Mouse (Mus musculus) A20 (cell line): Measurements from ENCODE around the gene Fbrsl1.
A peak's percentile ranks its signal among the peaks of the same experiment; 100 is the strongest.
"Not testable (repeated sequence)": the region's sequence is repeated elsewhere in the genome, so short reads cannot be mapped to it uniquely, and the experiment has no call there.

Experiments used
- DNase-seq: peaks from one replicate; pipeline ENCODE4 v3.0.0-alpha.2; 2011; ENCODE audit warnings: low read depth, low spot score

Gene Fbrsl1

DNA sequence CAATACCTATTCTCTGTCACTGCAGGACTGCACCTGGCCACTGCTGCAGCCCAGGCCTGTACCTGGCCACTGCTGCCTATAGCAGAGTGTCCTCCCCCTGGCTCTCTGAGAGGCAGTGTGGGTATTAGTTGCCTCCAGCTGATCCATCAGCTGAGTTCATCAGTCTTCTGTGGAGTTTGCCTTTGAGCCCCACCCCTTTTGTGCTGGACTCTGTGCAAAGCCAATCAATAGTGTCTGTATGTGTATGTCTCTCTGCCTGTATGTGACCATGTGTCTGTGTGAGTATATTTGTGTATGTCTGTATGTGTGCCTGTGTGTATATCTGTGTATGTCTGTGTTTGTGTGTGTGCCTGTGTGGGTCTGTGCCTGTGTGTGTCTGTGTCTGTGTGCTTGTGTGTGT is 7.0 kb upstream of the Fbrsl1 start:
- DNase-seq, result no peak

DNA sequence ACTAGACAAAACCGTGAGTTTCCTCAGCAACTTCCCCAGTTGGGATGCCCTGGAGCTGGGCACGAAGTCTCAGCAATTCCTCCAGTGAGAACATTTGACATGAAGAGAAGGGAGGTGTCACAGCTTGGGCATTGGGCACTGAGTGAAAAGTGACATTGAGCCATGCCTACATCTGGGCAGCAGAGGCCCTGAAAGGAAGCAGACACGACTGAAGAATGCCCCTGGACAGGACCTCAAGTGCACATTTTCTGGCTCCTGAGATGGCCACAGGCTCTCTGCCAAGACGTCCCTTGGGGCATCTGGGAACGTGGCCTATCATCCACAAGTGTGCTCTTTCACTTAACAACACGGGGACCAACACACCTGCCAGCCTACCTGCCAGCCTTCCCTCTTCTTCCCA is 991 bp upstream of the Fbrsl1 start:
- no peak for DNase-seq

DNA sequence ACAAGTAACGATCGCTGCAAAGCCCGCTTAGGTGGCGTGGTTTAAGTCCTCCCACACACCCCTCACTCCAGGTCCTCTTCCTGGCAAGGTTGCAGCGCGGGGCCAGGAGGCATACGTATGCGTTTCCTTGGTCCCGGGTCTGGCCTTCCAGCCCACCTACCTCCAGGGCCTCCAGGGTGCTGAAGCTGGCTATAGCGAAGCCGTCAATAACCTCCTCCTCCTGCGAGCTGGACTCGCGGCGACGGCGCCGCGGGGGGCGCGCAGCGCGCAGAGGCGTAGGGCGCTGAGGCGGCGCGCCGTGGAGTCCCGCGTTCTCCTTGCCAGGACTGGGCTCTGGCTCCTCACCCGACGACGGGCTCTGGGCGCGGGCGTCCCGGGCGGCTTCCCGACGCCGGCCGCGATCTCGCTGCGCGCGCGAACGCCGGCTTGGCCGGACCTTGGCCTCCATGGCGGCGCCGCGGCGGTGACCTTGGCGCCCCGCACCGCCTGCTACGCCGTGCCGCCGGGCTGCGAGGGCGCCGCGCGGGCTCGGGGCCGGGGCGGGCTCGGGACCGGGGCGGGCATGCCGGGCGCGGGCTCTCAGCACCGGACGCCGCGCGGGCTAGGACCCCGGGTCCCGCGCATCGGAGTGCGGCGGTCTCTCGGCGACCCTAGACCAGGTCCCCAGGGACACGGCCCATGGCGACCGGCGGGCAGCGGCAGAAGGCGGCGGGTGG is 425 bp downstream of the Fbrsl1 start:
- DNase-seq, result peak; percentile 66

DNA sequence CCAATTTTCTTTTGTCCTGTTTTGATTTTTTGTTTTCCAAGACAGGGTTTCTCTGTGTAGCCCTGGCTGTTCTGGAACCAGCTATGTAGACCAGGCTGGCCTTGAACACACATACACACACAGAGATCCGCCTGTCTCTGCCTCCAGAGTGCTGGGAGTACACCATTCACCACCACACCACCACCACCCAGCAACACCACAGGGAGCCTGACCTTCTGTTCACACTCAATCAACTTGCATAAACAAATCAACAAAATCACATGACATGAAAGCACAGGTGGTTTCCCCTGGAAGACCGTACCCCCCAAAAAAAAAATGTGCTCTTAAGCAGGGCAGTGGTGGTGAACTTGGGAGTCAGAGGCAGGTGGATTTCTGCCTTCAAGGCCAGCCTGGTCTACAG is 3.8 kb downstream of the Fbrsl1 start:
- DNase-seq, result no peak

DNA sequence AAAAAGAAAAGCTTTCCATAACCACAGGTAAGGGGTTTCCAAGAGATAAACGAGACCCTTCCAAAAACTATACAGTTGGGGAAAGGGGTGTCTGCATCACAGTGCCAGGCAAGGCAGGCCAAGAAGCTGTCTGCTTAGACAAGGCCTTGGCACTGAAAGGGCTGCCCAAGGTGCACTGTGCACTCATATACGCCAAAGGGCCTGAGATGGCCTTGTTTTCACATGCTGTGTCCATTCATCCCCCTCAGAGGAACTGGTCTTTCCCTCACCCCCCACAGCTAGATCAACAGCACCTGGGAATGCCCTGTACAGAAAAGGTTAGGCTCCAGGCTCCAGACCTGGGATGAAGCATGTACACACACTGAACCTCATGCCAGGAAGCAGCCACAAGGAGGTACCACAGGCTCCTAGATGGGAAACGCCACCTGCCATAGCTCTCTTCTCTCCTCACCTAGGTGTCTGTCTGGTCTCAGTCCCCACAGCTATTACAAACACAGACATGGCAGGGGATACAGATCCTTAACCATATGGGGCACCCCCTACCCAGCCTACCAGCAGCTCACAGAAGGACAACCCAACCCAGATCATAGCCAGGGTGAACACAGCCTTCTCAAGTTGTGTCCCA is 5.2 kb downstream of the Fbrsl1 start:
- DNase-seq, result no peak

DNA sequence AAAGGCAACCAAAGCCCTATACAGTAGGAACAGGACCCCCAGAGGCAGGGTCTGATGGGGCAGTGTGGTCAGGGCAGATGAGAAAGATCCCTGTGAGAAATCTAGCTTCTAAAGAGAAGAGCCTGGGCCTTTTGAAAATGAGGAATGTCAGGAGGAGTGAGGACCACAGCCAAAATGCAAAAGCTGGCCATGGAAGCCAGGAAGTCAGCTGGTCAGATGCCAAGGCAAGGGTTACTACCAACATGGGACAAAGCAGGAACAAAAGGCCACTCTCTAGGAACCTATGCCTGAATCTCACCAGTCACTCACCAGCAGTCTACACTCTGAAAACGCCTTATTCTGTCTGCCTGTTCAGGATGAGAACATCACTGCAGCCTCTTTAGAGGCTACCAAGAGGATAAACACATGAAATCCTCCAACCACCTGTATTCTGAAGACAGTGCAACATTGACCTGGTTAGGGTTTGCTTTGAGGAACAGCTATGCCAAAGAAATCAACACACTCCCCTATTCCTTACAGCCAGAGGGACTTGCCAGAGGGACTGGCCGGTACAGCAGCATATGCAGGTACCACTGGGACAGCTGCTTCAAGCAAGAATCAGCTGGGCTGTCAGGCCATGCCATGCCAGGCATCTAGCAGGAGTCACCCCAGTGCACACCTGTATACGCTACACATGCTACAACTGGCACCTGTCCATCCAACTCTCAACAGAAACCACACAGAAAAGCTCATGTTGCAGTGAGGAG is 8.6 kb downstream of the Fbrsl1 start:
- no peak for DNase-seq

DNA sequence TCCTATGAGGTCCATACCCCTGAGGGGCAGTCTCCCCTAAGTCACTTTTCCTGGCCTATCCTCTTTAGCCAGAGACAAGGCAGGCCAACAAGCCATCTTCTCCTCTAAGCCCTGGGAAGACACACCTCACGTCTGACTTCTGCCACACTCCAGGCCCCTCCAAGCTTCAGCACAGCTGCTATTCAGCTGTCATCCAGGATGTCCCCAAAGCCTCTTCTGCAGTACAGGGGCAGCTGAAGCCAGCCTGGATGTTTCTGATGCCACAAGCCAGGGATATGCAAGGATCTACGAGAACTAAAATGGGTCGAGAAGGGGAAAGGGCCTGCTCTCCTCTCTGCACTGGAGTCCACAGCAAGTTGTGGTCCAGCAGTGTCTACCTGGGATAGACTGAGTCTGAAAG is 9.7 kb downstream of the Fbrsl1 start:
- DNase-seq, result no peak

DNA sequence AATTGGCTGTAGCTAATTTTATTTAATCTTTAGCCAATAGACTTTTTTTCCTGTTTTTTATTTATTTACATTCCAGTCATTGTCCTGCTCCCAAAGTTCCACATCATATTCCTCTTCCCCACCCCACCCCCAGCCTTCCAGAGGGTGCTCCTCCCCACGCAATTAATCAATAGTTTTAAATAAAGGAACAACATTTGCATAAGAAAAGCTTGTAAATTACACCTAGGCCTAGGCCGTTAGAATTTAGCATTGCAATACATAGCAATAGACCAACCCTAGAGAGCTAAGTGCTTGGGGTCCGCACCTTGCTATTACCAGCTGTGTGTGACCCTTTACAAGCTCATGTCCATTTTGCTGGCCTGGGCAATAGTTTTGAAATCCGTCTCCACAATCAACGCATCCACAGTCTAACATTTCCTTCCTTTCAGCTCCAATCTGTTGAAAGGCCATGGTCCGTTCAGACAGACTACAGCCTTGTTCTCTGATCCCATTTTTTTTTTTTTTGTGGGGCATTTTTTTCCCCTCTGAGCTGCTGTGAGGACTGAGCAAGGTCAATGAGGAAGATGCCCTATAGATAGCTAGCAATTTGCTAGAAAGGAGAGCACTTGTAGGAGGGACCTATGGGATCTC is 10.6 kb downstream of the Fbrsl1 start:
- DNase-seq, result no peak

DNA sequence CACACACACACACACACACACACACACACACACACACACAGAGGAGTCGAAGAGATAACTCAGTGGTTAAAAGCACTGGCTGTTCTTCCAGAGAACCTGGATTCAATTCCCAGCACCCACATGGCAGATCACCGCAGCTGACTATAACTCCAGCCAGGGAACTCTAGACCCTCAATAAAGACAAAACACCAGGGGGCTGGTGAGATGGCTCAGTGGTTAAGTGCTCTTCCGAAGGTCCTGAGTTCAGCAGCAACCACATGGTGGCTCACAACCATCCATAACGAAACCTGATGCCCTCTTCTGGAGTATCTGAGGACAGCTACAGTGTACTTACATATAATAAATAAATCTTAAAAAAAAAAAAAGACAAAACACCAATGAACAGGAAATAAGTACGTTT is 12.1 kb downstream of the Fbrsl1 start:
- not testable (repeated sequence) for DNase-seq

DNA sequence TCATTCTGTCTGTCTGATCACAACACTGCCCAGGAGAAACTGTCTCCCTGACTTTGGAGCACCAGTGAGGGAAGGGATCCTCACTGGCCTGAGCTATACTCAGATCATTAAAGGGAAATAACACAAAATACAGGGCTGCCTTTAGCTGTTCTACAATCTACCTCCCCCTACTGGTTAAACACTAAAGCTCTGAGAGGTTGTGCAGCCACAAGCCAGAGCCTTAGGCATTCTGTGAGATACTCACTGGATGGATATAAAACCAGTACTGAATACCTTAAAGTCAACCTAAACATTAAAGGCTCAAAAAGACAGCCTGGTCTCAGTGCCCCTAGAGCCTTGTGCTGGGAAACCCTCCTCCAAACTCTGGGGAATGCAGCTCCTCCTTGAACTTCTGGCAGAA is 13.5 kb downstream of the Fbrsl1 start:
- DNase-seq, result peak; percentile 41

DNA sequence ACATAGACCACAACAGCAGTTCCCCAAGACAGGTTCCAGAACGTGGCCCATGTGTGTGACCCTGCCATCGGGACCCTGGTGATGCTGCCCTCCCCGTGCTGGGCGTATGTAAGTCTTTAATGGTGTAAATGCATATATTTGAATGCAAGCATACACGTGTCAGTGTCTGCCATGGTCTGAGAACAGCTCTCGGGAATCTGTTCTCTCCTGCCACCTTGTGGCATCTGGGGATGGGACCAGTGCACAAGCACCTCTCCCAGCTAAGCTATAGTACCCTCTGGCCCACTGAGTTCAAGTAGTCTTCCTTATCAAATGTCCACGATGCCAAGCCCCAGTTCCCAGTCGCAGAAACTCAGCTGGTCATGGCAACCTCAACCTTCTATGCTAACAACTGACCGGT is 19.3 kb downstream of the Fbrsl1 start:
- peak; percentile 60 for DNase-seq

DNA sequence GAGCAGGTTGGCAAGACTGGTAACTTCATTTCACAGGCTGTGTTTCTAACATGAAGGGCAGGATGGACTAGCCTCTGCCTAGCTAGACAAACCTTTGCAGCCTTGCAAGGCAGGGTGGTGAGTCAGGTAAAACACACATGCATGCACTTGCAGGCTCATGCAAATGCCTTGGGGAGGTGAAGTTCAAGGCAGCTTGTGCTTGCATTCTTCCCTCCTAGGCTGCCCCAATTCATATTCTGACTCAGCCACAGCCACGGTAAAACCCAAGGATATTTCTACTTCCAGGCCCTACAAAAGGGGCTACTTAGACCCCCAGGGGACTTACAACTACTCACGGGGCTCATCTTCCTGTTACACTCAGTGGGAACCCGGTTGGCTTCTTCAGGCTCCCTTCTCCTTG is 20.0 kb downstream of the Fbrsl1 start:
- DNase-seq, result no peak

DNA sequence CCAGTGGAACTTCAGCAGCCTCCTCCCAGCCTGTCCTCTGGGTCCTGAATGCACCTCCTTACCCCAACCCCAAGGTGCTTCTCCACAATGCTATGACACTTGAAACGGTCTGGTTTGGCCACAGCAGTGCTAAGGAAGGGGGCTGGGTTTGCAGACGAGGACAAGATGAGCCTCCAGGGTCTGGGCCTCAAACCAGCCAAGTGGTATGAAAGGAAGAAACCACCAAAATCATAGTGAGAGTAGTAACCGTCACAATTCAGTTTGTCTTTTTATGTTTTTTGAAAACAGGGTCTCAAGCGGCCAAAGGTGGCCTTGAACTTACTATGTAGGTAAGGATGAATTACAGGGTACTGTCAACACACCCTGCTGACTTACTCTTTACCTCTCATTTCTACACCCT is 23.1 kb downstream of the Fbrsl1 start:
- no peak for DNase-seq

DNA sequence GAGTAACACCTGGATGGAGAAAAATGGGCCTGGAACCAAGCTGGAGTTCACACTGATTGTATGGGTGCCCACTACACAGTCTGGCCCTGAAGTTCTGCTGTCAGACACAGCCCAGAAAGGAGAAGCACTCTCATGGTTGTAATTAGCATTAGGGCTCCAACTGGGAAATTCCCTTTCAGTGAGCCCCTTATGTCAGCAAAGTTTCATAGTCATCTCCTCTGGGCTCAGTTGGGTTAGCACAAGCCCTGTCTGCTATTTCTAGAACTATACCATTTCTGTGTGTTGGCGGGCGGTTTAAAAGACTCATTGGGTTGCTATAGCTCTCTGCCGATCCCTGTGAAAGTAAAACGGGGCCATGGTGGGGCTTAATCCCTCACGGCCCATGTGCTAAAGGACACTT is 24.1 kb downstream of the Fbrsl1 start:
- DNase-seq, result peak; percentile 50

DNA sequence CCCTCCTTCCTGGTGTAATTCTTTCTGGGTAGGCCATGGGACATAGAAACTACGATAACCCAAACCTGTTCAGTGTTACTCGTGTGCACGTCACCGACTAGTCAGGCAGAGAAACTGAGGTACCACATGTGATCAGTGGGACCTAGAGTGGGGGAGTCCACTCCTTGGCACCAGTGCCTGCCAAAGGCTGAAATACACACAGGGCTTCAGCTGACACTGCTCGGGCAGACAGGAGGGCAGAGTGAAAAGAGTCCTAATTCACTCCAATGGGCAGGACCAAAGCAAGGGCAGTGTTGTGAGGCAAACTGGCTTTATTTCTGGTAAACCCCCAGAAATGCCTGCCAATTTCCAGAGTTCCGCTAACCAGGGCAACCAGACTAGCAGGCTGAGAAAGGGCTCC is 26.9 kb downstream of the Fbrsl1 start:
- DNase-seq, result no peak

DNA sequence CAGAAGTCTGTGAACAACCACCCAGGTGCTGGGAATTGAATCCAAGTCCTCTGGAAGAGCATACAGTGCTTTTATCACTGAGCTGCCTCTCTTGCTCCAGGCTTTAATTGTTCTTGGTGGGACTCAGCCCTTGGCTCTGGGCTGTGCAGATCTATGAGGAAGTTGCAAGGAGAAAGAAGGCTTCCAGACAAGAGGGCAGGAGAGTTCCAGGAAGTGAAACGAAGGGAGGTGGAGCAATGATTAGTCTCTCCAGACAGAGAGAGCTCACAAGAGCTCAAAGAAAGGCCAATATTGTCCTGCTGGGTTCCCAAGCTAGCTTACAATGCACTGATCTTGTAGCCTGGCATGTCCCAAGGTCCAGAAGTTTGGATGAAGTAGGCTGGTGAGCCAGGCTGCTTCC is 27.4 kb downstream of the Fbrsl1 start:
- peak; percentile 57 for DNase-seq

DNA sequence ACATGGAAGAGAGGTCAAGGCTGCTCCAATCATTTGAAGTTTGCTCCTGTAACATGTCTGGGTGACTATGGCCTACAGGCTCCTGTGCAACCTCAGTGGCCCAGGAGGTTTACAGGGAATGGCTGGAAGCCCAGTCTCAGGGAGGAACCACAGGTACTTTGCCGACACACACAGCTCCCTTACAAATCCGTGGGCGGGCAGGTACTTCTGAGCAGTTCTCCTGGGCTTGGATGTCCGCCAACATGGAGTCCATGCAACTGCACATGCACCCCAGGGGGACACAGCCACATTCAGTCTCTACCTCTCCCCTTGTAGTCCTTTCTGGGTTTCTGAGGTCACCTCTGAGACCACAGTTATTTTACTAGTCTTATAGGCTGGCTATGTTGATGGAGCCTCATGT is 28.1 kb downstream of the Fbrsl1 start:
- no peak for DNase-seq

DNA sequence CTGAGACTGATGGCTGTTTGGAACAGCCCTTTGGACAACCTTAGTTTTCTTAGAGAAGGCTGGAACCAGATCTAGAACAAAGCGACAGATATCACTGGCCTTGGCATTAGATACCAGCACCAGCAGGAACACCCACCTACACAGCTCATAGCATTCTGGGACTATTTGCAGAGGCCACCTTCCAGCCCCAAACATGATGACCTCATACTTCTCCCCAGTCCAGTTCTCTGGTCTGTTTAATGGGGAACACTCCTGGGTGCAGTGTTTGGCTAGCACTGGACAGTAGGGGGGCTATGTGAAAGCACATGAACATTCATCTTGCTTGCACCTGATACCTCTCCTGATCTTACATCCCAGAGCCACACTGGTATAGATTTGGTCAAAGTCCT is 29.8 kb downstream of the Fbrsl1 start:
- no peak for DNase-seq

DNA sequence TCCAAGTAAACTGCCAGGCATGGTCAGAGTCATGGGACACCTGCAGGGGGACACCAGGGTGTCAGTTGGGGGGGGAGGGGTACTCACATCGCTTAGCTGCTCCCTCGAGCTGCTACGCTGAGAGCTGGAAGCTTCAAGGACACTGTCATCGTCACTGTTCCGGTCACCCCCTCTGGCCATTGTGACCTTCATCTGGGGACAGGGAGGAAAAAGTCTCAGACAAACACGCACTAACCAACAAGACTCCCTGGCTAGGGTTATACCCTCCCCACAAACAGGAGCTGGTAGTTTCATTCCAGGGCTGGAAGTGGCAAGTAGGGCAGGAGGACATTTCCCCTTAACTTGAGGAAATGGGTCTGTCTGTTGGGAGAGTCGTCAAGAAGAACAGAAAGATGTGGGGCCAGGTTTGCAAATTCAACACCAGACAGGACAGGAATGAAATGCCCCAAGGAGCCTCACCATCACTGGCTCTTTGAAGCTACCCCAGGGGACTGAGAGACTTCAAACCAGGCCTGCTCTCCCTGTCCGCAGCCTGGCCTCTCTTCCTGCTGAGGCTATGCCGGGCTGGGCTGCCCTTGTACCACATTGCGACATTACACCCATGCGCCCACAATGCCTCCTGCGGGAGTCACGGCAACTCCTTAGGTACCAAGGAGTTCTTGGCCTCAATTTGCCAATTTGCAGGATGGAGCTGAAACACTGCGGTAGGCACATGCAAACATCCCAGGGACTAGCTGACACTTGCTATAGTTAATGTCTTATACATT is 30.4 kb downstream of the Fbrsl1 start:
- DNase-seq, result no peak

DNA sequence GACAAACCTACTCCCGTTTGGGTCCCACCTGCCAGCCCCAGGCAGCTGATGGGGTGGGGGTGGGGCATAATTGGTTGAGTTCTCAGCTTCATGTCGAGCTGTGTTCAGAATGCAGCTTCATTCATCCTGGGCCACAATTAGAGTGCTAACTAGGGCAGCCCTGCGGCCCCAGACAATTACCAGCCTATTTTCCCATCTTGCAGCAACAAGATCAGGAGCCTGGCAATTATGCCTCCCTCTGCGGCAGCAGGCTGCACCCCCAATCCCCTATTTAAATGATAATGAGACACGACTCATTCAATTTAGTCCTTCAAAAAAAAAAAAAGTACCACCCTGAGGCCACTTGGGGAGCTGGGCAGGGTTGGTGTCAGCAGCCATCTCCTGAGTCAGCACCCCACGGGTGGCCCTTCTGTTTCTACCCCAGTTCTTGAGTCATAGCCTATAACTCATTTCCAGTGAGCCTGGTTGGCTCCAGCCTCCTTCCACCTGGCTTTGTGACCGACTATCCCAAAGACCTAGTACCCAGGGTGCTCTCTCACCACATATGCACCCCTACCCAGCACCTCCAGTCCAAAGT is 31.4 kb downstream of the Fbrsl1 start:
- no peak for DNase-seq
